Mouse (Mus musculus): Measurements from ENCODE around the gene Slc2a5. TPM values are rescaled to one million over a fixed set of nuclear protein-coding genes. Genes with fewer than 3 reads are reported as not detected.

The Slc2a5 gene
- polyA plus RNA-seq, 1 experiment from 2014 or later, result 0.16 TPM

DNA sequence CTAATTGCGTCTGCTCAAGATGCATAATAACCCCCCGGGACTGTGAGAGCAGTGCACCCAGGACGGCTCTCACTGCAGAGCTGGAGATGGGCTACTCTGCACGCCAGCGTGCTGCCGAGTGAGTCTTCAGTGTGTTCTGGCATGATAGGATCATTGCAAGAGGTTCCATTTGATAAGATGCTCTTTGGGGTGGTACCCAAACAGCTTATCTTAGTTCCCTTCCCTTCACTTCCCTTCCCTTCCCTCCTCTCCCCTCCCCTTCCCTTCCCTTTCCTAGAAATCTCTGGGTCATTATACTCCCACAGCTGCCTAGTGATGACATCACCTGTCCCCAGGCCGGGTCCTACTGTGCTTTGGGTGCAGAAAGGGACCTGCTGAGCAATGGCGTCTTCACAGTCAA, 53.0 kb downstream of the Slc2a5 start:
- Histone ChIP-seq H3K36me3 (replicated peaks; ENCODE audit: insufficient read depth, low read length) (no peaks in the 10 kb centered on the region), H3K4me3 (ENCODE audit: low read depth, low read length) (no peak overlapping the region), H3K9ac (replicated peaks) (no peak overlapping the region), H3K4me2 (ENCODE audit: low read depth, low read length) (no peak overlapping the region), H3K27ac (ENCODE audit: low read depth) (no peak overlapping the region), H3K9me3 (ENCODE audit: low read length) (no peaks in the 10 kb centered on the region), H3K27me3 (ENCODE audit: insufficient read depth, low read length) (no peaks in the 10 kb centered on the region), H3K4me1 (ENCODE audit: insufficient read depth) (no peaks in the 10 kb centered on the region)
- no peak for ATAC-seq
- no peak for DNase-seq
- WGBS (ENCODE audit: insufficient replicate concordance), result 60% methylated on average over 8 of the region's 8 CpGs
- TF ChIP-seq CTCF (IDR thresholded peaks at IDR 0.05; ENCODE audit: low read depth), result no peak
- TF ChIP-seq EP300 (IDR thresholded peaks at IDR 0.05; ENCODE audit: low read depth), result no peak

DNA sequence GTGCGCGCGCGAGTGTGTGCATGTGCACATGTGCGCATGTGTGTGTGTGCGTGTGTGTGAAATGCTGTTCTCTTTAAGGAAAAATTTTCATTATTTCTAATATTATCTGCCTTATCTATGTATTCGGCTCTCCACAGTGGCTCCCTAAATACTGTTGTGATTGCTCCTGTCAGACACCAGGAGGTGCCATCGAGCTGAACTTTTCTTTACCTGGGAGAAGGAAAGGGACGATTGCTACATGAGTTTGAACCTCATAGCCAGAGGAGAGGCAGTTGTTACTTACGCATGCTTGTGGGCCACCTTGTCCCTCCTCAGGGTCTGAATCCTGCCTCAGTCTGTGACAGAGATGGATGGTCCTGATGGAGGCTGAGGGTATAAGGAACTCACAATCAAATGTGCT, 54.2 kb downstream of the Slc2a5 start:
- WGBS (ENCODE audit: insufficient replicate concordance), result 61% methylated on average over 10 of the region's 10 CpGs
- TF ChIP-seq CTCF (IDR thresholded peaks at IDR 0.05; ENCODE audit: low read depth) (peak; percentile 66), EP300 (IDR thresholded peaks at IDR 0.05; ENCODE audit: low read depth) (no peak)
- Histone ChIP-seq H3K27ac (ENCODE audit: low read depth) (no peak overlapping the region), H3K9me3 (ENCODE audit: low read length) (no peaks in the 10 kb centered on the region), H3K27me3 (ENCODE audit: insufficient read depth, low read length) (no peaks in the 10 kb centered on the region), H3K4me1 (ENCODE audit: insufficient read depth) (no peaks in the 10 kb centered on the region), H3K9ac (replicated peaks) (no peak overlapping the region), H3K4me3 (ENCODE audit: low read depth, low read length) (no peak overlapping the region), H3K36me3 (replicated peaks; ENCODE audit: insufficient read depth, low read length) (no peaks in the 10 kb centered on the region), H3K4me2 (ENCODE audit: low read depth, low read length) (no peak overlapping the region)
- ATAC-seq (0 out of 2 replicates have a peak, but pooled peaks have one; percentile 13), DNase-seq (peak; percentile 46)

DNA sequence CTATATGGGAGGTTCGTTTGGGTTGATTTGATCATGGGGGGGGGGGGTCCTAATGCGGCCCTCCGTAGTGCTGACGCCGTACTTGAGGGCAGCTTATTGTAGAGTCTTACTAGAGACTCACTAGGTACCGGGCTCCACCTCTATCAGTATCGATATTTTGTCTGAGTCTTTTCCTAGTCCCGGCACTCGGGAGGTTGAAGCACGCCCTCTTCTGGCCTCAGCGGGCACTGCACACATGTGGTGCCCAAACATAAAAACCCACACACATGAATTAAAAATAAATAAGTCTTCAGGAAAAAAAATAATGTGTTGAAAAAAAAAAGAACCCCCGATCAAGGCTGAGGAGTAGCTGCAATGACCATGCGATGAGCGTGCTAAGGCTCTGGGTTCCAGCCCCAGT, 54.9 kb downstream of the Slc2a5 start:
- Histone ChIP-seq H3K9ac (replicated peaks) (no peak overlapping the region), H3K36me3 (replicated peaks; ENCODE audit: insufficient read depth, low read length) (no peaks in the 10 kb centered on the region), H3K4me1 (ENCODE audit: insufficient read depth) (no peaks in the 10 kb centered on the region), H3K27ac (ENCODE audit: low read depth) (no peak overlapping the region), H3K4me2 (ENCODE audit: low read depth, low read length) (no peak overlapping the region), H3K4me3 (ENCODE audit: low read depth, low read length) (no peak overlapping the region), H3K27me3 (ENCODE audit: insufficient read depth, low read length) (no peaks in the 10 kb centered on the region), H3K9me3 (ENCODE audit: low read length) (no peaks in the 10 kb centered on the region)
- DNase-seq (no peak), ATAC-seq (no peak)
- TF ChIP-seq EP300 (IDR thresholded peaks at IDR 0.05; ENCODE audit: low read depth) (no peak), CTCF (IDR thresholded peaks at IDR 0.05; ENCODE audit: low read depth) (peak; percentile 20; the same call in 1 of the 2 replicates)
- WGBS (ENCODE audit: insufficient replicate concordance), result 88% methylated on average over 13 of the region's 14 CpGs

- H3K9ac ChIP-seq (replicated peaks), result no peak overlapping the region
- no peak overlapping the region for H3K4me3 ChIP-seq (ENCODE audit: low read depth, low read length)
- WGBS (ENCODE audit: insufficient replicate concordance), result 7% methylated on average over 7 of the region's 7 CpGs
- peak overlapping the region; percentile 26 for H3K4me2 ChIP-seq (ENCODE audit: low read depth, low read length)
- DNase-seq, result peak; percentile 59
- H3K36me3 ChIP-seq (replicated peaks; ENCODE audit: insufficient read depth, low read length), result no peaks in the 10 kb centered on the region
- TF ChIP-seq EP300 (IDR thresholded peaks at IDR 0.05; ENCODE audit: low read depth), result no peak
- TF ChIP-seq CTCF (IDR thresholded peaks at IDR 0.05; ENCODE audit: low read depth), result peak; percentile 93
- no peak overlapping the region for H3K27ac ChIP-seq (ENCODE audit: low read depth)
- H3K27me3 ChIP-seq (ENCODE audit: insufficient read depth, low read length), result no peaks in the 10 kb centered on the region
- no peaks in the 10 kb centered on the region for H3K4me1 ChIP-seq (ENCODE audit: insufficient read depth)
- peak; percentile 72 for ATAC-seq
- no peaks in the 10 kb centered on the region for H3K9me3 ChIP-seq (ENCODE audit: low read length)
Observed at GRCm38 (mm10) chr4:150176535-150176934, 57.5 kb downstream of the Slc2a5 start.

- Histone ChIP-seq H3K27me3 (ENCODE audit: insufficient read depth, low read length) (no peaks in the 10 kb centered on the region), H3K9ac (replicated peaks) (no peak overlapping the region), H3K27ac (ENCODE audit: low read depth) (no peak overlapping the region), H3K4me3 (ENCODE audit: low read depth, low read length) (no peak overlapping the region), H3K36me3 (replicated peaks; ENCODE audit: insufficient read depth, low read length) (no peaks in the 10 kb centered on the region), H3K4me2 (ENCODE audit: low read depth, low read length) (no peak overlapping the region), H3K9me3 (ENCODE audit: low read length) (no peaks in the 10 kb centered on the region), H3K4me1 (ENCODE audit: insufficient read depth) (no peaks in the 10 kb centered on the region)
- no peak for TF ChIP-seq EP300 (IDR thresholded peaks at IDR 0.05; ENCODE audit: low read depth)
- TF ChIP-seq CTCF (IDR thresholded peaks at IDR 0.05; ENCODE audit: low read depth), result no peak
- 55% methylated on average over 8 of the region's 8 CpGs for WGBS (ENCODE audit: insufficient replicate concordance)
- no peak for ATAC-seq
- no peak for DNase-seq
Observed at GRCm38 (mm10) chr4:150177122-150177521, 58.0 kb downstream of the Slc2a5 start.

GRCm38 (mm10) chr4:150178131-150178530, 59.0 kb downstream of the Slc2a5 start:
- H3K9ac ChIP-seq (replicated peaks), result no peak overlapping the region
- no peak overlapping the region for H3K4me3 ChIP-seq (ENCODE audit: low read depth, low read length)
- TF ChIP-seq EP300 (IDR thresholded peaks at IDR 0.05; ENCODE audit: low read depth) (no peak), CTCF (IDR thresholded peaks at IDR 0.05; ENCODE audit: low read depth) (no peak)
- no peaks in the 10 kb centered on the region for H3K36me3 ChIP-seq (replicated peaks; ENCODE audit: insufficient read depth, low read length)
- H3K9me3 ChIP-seq (ENCODE audit: low read length), result no peaks in the 10 kb centered on the region
- H3K4me2 ChIP-seq (ENCODE audit: low read depth, low read length), result no peak overlapping the region
- DNase-seq (no peak), ATAC-seq (no peak)
- no peaks in the 10 kb centered on the region for H3K4me1 ChIP-seq (ENCODE audit: insufficient read depth)
- no peaks in the 10 kb centered on the region for H3K27me3 ChIP-seq (ENCODE audit: insufficient read depth, low read length)
- H3K27ac ChIP-seq (ENCODE audit: low read depth), result no peak overlapping the region
- 66% methylated on average over 4 of the region's 4 CpGs for WGBS (ENCODE audit: insufficient replicate concordance)

- TF ChIP-seq CTCF (IDR thresholded peaks at IDR 0.05; ENCODE audit: low read depth) (peak; percentile 39), EP300 (IDR thresholded peaks at IDR 0.05; ENCODE audit: low read depth) (no peak)
- H3K27me3 ChIP-seq (ENCODE audit: insufficient read depth, low read length), result no peaks in the 10 kb centered on the region
- no peaks in the 10 kb centered on the region for H3K9me3 ChIP-seq (ENCODE audit: low read length)
- H3K4me3 ChIP-seq (ENCODE audit: low read depth, low read length), result no peak overlapping the region
- DNase-seq (no peak), ATAC-seq (no peak)
- no peak overlapping the region for H3K27ac ChIP-seq (ENCODE audit: low read depth)
- no peaks in the 10 kb centered on the region for H3K36me3 ChIP-seq (replicated peaks; ENCODE audit: insufficient read depth, low read length)
- H3K9ac ChIP-seq (replicated peaks), result no peak overlapping the region
- no peaks in the 10 kb centered on the region for H3K4me1 ChIP-seq (ENCODE audit: insufficient read depth)
- no peak overlapping the region for H3K4me2 ChIP-seq (ENCODE audit: low read depth, low read length)
- 79% methylated on average over 7 of the region's 7 CpGs for WGBS (ENCODE audit: insufficient replicate concordance)
Observed at GRCm38 (mm10) chr4:150181304-150181703, 62.2 kb downstream of the Slc2a5 start.

All from liver, postnatal 0 days (tissue).